Mouse (Mus musculus) left cerebral cortex, adult 11 months (tissue): ENCODE measurements around the gene Fam71e2.

Experiments
- DNase-seq: peaks from one replicate; pipeline ENCODE4 v3.0.0; 2022; ENCODE audit warnings: low spot score

Fam71e2 gene

DNA sequence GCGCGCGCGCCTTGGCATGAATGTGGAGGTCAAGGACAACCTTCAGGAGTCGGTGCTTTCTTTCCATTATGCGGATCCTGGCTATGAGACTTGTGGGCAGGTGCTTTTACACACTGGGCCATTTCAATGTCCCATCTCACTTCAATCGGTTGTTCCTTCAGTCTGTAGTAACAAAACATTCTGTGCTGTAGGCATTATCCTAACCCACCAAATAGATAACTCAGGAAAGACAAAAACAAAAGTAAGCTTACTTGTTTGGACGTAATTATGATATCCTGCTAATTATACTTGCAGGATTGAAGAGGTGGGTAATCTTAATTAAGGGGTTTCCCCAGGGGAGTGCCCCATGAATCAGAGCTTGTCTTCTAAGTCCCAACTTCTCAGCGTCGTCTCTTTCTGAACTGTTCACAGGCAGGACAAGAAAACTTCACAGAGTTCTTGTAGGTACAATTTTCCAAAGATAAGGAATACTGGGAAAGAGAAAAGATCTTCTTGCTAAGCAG, 32.0 kb downstream of the Fam71e2 start:
- DNase-seq, result no peak

DNA sequence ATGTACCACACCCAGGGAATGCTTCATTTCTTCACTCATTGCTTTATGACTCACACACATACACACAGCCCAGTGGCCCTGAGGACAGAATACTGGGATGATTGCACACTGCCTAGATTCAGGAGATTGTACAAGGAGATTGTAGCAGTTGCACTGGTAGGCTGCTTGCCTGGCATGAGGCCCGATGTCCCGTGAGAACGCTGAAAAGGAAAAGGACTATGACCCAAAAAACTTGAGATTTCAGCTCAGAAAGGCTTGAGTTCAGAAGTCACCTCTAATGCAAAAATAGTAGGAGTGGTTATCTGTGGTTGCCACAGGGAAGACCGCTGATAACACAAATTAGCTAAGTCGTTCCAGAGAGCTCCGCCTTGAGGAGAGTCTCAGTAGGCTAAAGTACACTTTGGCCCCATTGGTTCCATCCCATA, 38.1 kb downstream of the Fam71e2 start:
- DNase-seq, result no peak

DNA sequence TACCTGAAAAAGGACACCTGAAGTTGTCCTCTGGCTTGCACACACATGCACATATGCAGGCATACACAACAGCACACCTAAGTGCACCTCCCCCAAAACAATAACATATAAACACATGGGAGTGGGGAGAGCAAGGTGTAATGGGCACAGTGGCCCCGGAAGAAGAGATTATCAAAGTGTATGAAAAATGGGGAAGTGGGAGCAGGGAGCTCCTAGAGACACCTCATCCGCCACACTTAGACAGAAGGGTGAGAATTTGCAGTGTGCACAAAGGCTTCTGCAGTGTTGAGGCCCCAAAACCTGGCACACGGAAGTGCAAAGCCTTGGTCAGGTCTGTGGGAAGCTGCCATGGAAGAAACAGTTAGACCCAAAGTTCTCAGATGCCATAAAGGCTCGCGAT, 40.0 kb downstream of the Fam71e2 start:
- no peak for DNase-seq

DNA sequence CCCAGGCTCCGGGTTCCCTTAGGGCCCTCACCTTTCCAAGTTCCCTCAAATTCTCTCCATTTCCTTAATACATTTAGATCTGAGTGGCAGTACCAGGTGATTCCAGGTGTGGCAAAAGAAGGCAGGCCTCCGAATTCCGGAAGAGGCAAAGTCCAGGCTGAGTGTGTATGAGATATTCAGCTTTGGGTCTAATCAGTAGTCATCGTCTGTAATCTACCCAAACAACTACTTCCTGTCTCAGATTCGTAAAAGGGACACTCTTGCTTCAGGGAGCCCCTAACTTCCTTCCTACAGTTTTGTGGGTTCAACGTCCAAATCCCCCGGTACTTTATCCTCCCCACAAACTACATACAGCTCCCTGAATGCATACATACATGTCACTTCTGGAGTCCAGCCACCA, 45.9 kb downstream of the Fam71e2 start, which contains the start of gene Tmem150b:
Gene Tmem150b, minus strand, starts transcription at position 81 of the 400 bp plus-strand sequence.
- no peak for DNase-seq

DNA sequence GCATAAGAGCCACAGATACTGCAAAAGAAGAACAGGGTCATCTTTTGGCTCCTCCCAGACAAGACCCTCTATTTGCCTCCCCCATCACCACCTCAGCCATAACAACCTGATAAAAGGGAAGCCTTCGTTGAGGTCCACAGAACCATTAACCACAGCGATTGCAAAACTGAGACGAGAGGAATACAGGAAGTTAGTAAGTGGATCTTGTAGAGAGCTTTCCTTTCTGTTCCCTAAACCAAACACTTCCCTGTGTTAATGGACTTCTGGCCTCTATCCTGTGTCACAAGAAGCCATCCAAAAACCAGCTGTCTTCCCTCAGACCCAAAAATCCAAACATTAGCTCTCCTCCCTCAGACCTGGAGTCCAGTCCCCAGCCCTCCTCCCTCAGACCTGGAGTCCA, 46.7 kb downstream of the Fam71e2 start:
- DNase-seq, result no peak

DNA sequence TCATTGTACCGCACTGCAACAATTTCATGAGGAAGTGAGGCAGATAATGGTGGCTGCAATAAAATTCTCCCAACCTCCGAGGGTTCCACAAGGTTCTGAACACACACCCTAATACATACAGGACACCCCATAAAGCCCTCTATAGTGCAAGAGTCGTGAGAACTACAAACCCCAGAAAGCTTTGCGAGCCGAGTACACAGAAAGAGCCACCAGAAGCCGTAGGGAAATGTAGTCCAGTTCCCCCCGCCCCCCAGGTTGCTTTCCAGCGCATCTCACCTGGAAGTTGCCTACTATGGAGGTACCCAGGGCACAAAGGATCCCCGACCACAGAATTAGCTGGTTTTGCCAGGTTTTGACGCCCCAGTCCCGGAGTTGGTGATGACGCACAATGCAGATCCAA, 47.6 kb downstream of the Fam71e2 start:
- peak; percentile 35 for DNase-seq

DNA sequence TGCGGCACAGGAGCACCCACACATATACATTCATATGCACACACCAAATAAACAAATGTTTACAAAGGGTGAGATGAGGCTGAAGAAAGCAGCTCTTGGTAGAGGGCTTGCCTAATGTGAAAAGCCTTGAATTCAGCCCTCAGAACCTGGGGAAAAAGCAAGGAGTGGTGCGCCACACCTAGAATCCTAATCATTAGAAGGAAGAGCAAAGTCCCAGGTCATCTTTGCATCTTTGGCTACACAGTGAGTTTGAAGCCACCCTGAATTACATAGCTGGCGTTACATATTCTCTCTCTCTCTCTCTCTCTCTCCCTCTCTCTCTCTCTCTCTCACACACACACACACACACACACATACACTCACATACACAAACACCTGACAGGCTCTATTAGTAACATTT, 51.8 kb downstream of the Fam71e2 start:
- no peak for DNase-seq

DNA sequence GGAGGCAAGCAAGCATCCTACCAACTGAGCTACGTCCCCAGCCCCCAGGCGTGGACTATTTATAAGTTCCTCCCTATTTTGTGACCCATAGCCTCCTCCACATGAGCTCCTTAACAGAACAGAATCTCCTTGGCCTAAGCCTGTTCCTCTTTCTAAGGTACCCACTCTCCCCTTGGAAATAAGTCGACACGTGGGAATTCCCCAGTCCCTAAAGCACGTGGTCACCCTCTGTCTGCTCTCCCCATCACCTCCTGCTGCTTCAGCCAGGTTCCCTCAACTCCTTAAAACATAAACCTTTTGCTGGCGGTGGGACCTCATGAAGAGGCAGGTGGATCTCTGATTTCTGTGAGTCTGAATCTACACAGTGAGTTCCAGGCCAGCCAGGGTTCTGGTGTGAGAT, 54.1 kb downstream of the Fam71e2 start:
- no peak for DNase-seq

DNA sequence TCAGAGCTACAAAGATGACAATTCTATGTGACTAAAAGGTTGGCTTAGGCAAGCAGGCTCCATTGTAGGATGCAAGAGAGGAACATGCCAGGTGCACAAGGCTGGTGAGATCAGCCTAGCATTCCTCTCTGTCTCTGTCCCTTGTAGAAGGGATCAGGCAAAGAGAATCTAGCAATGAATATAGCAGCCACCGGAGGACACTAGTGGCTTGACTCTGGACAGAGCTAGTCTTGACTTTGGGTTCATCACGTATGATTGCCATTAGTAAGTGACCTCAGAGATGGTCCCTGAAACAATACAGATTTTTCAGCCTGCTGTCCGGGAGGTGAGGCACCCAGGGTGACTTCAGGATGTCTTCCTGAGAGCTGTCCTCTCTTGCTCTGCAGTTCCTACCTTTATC, 58.5 kb downstream of the Fam71e2 start:
- DNase-seq, result no peak

DNA sequence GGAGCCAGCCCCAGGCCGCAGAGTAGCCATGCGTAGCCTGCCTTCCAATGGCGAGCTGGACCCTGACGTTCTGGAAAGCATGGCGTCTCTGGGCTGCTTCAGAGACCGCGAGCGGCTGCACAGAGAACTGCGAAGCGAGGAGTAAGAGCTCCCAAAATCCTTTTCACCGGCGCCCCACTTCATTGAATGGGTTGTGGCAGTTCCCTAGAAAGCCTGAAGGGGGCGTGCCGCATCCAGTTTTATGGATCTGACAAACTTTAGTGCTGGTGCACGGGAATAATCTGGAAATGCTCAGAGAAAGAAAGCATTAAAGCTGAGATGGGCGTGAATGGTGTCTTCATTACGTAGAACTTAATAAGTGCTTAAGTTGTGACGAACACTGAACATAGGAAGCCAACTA, 66.0 kb downstream of the Fam71e2 start:
- DNase-seq, result no peak
